Mouse (Mus musculus) erythroblast, embryonic 14.5 days (primary cell): Measurements from ENCODE around the gene Tle1. TPM values are rescaled to one million over a fixed set of nuclear protein-coding genes. Genes with fewer than 3 reads are reported as not detected.

ENCODE experiments used
- H3K27me3 ChIP-seq: 2 replicates; pipeline ENCODE4 v1.6.1; 2012; ENCODE audit warnings: inconsistent platforms; ENCODE audit not compliant: control insufficient read depth
- H3K36me3 ChIP-seq: 2 replicates; pipeline ENCODE4 v1.6.1; 2012; ENCODE audit warnings: mild to moderate bottlenecking, inconsistent platforms; ENCODE audit not compliant: control insufficient read depth
- H3K4me1 ChIP-seq: 2 replicates; pipeline ENCODE4 v1.6.1; 2012; ENCODE audit warnings: inconsistent platforms; ENCODE audit not compliant: control insufficient read depth
- H3K4me3 ChIP-seq: replicated peaks from 2 replicates; pipeline ENCODE3; 2012; ENCODE audit warnings: moderate library complexity, mild to moderate bottlenecking, inconsistent platforms
- H3K9me3 ChIP-seq: 2 replicates; pipeline ENCODE4 v1.6.1; 2012; ENCODE audit warnings: low read length, inconsistent platforms, mixed read lengths; ENCODE audit not compliant: control insufficient read depth
- GATA1 ChIP-seq: IDR thresholded peaks from 2 replicates; pipeline ENCODE4 v1.6.1; 2012; ENCODE audit warnings: low read length, inconsistent platforms, mixed read lengths
- TAL1 ChIP-seq: IDR thresholded peaks from 3 replicates; pipeline ENCODE4 v1.6.1; 2012; ENCODE audit warnings: low read length, inconsistent platforms, mixed read lengths
- polyA plus RNA-seq: library from polyadenylated mRNA; stranded (reverse); fragments of >175 nt; gene quantifications from 2 replicates; pipeline ENCODE4 v1.2.3, GENCODE M21; 2012

Tle1 gene
- polyA plus RNA-seq, 1 experiment, result 0.30 TPM

DNA sequence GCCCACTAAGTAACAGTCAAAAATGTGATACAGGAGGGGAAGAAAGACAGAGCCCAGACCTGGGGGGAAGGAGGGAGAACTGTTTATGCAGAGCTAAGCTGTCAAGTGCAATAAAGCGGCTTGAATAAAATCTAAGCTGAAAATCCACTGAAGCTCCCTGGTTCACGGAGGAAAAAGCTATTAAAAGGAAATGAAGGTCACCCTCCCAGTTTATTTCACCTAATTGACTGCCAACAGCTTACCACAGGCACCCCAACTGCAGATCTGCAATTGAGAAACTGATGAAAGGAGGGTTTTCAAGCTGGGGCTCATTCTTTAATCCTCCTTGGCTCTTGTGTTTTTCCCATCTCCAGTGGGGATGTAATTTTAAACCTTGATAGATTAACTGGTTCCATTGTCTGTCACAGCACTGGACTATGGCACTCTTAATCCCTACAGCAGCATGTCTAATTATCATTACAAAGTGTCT, 32.9 kb downstream of the Tle1 start:
- TF ChIP-seq TAL1, result no peak
- no peak for TF ChIP-seq GATA1
- Histone ChIP-seq H3K27me3 (no peaks in the 10 kb centered on the region), H3K4me1 (peaks cover 3% of the 10 kb centered on the region), H3K9me3 (no peaks in the 10 kb centered on the region), H3K4me3 (no peak overlapping the region), H3K36me3 (peaks cover 25% of the 10 kb centered on the region)

DNA sequence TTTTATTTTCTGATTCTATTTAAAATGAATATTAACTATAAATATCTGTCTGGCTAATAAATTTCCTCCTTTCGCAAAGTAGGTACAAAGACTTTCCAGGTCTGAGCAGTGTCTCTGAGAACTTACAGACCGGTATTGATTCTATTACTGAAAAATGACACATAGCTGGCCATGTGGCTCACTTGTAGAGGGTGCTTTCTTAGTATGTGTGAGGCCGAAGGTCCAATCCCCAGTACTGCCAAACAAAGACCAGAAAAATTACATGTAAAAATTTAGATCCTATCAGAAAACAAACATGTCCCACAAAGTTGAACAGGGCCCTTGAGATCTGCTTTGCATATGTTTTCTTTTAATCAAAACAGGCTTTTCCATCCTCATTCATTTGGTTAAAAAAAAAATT, 33.5 kb downstream of the Tle1 start:
- Histone ChIP-seq H3K36me3 (peaks cover 25% of the 10 kb centered on the region), H3K9me3 (no peaks in the 10 kb centered on the region), H3K27me3 (no peaks in the 10 kb centered on the region), H3K4me1 (peaks cover 8% of the 10 kb centered on the region), H3K4me3 (no peak overlapping the region)
- no peak for TF ChIP-seq GATA1
- no peak for TF ChIP-seq TAL1

DNA sequence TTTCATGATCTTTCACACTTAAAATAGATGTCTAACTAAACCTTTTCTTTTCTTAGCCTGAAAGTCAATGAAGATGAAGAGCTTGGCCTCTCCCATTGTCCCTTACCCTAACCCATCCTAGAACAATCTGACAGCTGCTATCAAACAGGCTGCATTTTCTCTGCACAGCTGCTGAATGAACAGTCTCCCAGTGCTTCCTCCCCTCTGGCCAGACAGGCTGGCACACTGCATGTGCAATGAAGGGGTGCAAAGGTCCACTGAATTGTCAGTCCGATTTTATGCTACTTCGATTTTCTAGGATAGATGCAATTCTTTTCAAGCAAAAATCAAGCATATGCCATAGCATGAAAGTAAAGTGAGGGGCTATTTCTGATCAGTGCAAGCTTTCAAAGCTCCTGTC, 34.2 kb downstream of the Tle1 start:
- H3K36me3 ChIP-seq, result peaks cover 25% of the 10 kb centered on the region
- TF ChIP-seq TAL1 (no peak), GATA1 (no peak)
- peaks cover 8% of the 10 kb centered on the region for H3K4me1 ChIP-seq

DNA sequence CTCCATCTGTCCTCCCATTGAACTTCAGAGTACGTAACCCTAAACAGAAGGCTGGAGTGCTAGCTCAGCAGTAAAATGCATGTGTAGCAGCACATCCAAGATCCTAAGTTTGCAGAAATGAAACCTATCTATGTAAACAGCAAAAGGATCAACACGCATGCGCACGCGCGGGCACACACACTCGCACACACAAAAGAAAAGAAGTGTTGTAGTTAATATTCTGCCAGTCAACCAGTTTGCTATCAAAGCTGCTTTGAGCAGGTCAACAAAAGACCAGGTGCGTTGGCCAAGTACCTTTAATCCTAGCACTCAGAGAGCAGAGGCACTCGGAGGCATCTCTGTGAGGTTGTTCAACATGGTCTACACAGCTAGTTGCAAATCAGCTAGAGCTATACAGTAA, 35.0 kb downstream of the Tle1 start:
- Histone ChIP-seq H3K4me3 (no peak overlapping the region), H3K9me3 (no peaks in the 10 kb centered on the region), H3K36me3 (peaks cover 29% of the 10 kb centered on the region), H3K4me1 (peaks cover 8% of the 10 kb centered on the region), H3K27me3 (no peaks in the 10 kb centered on the region)
- TF ChIP-seq GATA1 (no peak), TAL1 (no peak)

More for the DNA sequence above, 34.2 kb downstream of the Tle1 start:
- no peaks in the 10 kb centered on the region for H3K9me3 ChIP-seq
- H3K27me3 ChIP-seq, result no peaks in the 10 kb centered on the region
- H3K4me3 ChIP-seq, result no peak overlapping the region

DNA sequence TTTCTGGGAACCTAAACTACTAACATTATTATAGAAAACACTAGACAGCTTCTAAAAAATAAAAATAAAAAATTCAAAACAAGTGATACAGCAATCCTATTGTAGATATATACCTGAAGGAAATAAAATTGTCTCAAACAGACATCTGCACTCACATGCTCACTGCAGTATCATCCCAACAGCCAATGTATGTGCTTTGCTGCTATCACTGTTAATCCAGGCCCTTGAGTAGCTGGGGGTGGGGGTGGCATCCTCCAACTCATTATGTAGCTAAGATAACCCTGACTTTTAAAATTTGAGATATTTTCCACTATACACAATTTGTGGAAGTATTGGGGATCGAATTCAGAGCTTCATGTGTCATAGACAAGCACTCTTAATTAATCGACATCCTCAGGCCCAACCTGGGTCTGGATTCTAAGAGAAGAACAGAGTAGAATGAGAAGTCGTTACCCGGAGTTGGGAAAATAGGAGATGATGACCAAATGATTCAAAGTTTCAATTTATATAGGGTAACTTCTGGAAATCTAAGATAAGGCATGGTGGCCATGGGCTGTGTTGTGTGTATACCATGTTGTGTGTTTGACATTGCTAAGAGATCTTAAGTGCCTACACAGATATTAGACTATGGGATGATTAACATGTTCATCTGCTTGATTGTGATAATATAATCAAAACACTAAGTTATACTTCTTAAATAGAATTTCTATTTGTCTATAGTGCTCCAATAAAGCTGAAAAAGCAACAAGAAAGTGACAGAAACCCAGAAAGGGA, 38.1 kb downstream of the Tle1 start:
- Histone ChIP-seq H3K27me3 (no peaks in the 10 kb centered on the region), H3K36me3 (peaks cover 33% of the 10 kb centered on the region), H3K4me3 (no peak overlapping the region), H3K9me3 (no peaks in the 10 kb centered on the region), H3K4me1 (peaks cover 9% of the 10 kb centered on the region)
- TF ChIP-seq TAL1, result no peak
- TF ChIP-seq GATA1, result no peak

DNA sequence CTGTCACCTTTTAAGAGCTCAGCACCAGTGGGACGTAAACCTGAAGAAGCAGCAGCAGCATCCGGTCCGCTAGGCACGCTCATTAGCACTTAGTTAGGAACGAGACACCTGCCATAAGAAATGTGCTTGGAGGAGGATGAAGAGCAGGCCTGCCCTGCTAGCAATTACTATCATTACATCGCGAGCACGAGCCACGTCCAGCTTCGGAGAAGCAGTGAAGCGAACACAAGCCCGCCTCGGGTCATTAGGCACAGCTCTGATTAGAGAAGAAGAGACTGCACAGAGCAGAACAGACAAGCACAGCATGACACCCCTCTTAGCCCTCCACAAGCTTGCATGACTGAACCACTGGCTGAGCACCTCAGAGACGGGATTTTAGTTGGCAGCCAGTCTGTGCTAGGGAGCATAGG, 40.6 kb downstream of the Tle1 start:
- TF ChIP-seq GATA1, result no peak
- no peak for TF ChIP-seq TAL1
- peaks cover 28% of the 10 kb centered on the region for H3K36me3 ChIP-seq
- no peak overlapping the region for H3K4me3 ChIP-seq
- peaks cover 9% of the 10 kb centered on the region for H3K4me1 ChIP-seq
- H3K9me3 ChIP-seq, result no peaks in the 10 kb centered on the region
- no peaks in the 10 kb centered on the region for H3K27me3 ChIP-seq

DNA sequence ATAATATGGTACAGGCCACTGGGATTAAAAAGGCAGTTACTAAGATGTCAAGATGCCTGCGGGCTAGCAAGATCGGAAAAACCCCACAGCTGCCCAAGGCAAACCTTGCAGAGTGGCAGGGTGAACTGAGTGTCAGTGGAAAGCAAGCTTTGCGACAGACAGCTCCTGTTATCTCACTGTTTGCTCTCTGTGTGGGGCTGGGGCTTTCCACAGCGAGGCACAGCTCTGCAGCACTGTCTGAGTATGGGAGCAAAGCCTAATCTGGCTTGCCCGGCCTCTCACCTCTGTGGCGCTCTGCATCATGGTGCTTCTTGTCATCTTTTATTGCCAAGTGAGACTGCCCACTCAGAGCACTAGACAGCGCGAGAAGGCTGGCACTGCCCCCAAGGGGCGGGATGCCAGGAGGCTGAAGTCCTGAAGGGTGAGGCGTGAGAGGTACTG, 42.8 kb downstream of the Tle1 start:
- Histone ChIP-seq H3K4me1 (peaks cover 7% of the 10 kb centered on the region), H3K4me3 (no peak overlapping the region), H3K9me3 (no peaks in the 10 kb centered on the region), H3K36me3 (peaks cover 26% of the 10 kb centered on the region), H3K27me3 (no peaks in the 10 kb centered on the region)
- TF ChIP-seq TAL1 (no peak), GATA1 (no peak)

DNA sequence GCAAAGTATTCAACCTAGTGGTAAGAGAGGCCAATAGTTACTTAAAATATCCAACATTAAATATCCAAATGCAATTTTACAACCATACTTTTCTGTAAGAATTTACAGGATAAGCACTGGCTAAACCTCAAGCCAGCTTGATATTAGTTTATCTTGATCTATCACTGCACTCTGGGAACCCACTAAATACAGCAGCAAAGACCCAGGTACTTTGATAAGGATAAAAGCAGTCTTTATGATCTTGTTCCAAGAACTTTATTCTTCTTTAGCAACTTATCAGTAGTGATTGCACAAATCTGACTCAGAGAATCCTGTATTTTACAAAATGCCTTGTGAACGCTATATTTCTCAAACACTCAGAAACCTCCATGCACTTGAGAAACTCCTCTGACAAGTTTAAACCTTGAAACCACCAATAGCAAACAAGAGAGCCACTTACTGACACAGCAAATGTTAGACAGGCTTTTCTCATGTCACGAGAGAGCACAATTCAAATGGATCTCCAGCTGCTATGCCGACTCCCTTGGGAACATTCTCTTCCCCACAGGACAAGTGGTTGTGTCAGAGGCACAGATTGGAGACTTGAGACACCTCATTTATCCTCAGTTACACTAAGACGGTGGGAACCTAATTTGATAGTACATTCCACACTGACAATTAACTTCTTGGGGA, 50.1 kb downstream of the Tle1 start:
- no peaks in the 10 kb centered on the region; the same call in 1 of the 2 replicates for H3K4me1 ChIP-seq
- TF ChIP-seq GATA1 (no peak), TAL1 (no peak)
- no peak overlapping the region for H3K4me3 ChIP-seq
- H3K36me3 ChIP-seq, result peaks cover 4% of the 10 kb centered on the region; the same call in 1 of the 2 replicates
- H3K9me3 ChIP-seq, result no peaks in the 10 kb centered on the region
- no peaks in the 10 kb centered on the region for H3K27me3 ChIP-seq

DNA sequence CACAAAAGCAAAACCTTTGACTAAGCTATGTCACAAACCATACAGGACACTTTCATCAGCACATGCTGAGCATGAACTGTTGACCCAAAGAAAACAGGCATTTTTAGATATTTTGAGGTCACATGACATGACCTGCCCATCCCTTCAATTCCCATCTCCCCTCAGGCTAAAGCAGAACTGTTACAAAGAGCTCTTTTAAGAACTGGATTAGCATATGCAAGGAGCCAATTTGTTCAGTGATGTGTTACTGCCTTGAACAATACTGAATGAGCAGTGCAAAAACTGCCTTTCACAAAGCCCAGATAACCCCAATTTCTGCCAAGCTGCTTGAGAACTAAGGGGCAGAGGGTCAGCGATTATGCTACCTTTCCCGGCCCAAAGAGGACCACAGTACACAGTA, 54.7 kb downstream of the Tle1 start:
- Histone ChIP-seq H3K4me3 (no peak overlapping the region), H3K36me3 (no peaks in the 10 kb centered on the region; the same call in 1 of the 2 replicates), H3K9me3 (no peaks in the 10 kb centered on the region), H3K27me3 (no peaks in the 10 kb centered on the region), H3K4me1 (no peaks in the 10 kb centered on the region)
- TF ChIP-seq TAL1 (no peak), GATA1 (no peak)
